Mouse (Mus musculus) forelimb bud, embryonic 11.5 days (tissue): ENCODE measurements at regions not wholly inside any gene's neighbourhood (a gene's known extent, or its start where the extent isn't known, plus 50 kb on each side); places are given as distances from the start of the nearest gene placed in this dataset.

Source experiments
- DNase-seq: peaks from one replicate; pipeline ENCODE4 v3.0.0-alpha.2; 2012; ENCODE audit warnings: low read depth, low spot score

DNA sequence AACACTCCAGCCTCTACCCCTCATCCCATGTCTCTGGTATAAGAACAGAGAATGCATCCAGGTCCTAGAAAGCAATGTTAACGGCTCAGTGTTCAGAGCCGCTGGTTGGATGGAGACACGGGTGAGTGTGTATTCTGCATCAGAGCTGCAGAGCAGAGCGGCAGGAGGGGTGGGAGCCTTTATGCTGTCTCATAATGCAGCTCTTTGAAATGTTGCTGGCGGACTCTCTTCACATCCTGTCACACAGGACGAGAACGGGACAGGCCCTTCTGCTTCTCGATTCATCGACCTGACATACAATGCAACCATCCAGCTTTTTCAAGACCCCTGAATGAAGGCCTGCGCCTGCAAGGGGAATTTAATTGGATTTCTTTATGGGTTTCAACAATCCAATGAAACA, 507.2 kb downstream of the Ccdc171 start:
- DNase-seq, result no peak

DNA sequence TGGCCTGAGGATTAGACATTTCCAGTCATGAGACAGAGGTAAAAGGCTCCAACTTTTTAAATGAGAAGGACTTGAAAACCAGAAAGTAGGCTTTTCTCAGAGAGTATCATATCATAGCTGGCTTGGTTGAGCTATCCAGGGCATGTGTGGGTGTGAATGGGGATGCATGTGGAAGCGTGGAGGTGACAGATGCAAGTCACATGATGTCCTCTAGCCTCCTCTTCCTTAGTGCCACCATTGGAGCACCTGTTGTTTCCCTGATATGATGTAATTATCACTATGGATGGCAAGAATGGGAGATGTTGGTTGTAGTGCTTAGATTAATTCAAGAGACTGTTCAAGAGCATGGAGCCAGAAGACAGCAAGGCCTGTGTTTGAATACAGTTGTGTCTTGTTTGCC, 510.0 kb downstream of the Ccdc171 start:
- DNase-seq, result no peak

GRCm38 (mm10) chr4:84037535-84037934, 512.2 kb downstream of the Ccdc171 start:
- DNase-seq, result no peak

DNA sequence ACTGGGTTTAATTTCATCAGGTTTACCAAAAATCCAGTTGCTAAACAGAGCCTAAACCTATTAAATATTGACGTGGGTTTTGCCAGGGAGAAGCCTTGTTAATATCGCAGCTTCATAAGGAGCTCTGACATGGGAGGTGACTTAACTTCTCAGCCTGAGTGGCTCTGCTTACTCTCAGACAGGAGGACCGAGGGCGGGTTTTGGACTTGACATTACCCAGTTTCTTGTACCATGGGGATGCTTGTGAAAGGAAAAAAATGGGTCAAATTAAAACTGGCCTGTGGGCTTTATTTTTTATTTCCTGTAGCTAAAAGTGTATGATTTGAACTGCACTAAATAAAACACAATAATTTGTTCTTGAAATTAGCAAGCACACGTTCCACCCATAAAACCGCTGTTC, 524.9 kb downstream of the Ccdc171 start:
- DNase-seq, result no peak

DNA sequence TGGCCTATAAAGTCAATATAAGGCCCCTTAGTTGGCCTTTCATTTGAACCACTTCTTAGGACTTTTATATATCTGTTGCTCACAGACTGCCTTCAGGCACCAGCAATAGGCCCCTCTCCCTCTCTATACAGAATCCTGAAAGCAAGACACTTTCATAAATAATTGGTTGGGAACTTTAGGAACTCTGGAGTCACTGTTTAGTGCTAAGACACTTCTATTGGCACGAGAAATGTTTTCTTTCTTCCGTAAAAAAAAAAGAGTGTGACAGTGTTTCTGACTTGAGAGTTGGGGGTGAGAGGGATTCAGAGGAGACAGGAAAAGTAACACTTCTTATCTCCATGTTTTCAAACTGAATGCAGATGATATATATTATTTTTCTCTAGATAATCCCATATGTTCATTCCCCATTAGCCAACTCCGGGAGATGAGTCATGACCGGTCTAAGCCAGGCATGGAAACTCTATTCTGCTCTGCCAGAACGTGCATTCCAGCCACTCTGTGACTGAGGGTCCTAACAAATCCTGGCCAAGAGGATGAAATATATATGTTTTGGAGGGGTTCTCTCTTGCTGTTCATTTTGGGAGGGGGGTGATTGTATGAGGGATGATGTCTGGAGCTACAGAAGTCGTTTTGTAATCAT, 531.6 kb downstream of the Ccdc171 start:
- no peak for DNase-seq

GRCm38 (mm10) chr4:84060187-84060586, 534.8 kb downstream of the Ccdc171 start:
- no peak for DNase-seq

DNA sequence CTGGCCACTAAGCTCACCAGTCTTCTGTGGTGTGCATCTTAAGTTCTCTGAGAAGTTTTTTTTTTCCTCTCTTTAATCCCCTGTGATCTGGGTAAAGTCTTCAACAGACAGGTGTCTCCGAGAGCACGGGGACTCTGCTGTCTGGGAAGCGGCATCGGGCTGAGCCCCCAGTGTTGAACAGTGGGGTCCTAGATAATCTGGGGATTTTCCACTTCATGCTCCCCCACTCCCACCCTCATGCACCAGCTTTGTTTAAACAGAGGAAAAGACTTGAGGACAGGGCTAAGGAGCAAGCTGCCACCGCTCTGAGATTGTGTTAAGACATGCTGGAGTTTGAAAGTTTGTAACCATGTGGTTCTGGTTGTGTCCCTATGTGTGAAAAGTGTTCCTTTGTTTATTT, 538.4 kb downstream of the Ccdc171 start:
- DNase-seq, result no peak

GRCm38 (mm10) chr4:84064614-84065456, 539.5 kb downstream of the Ccdc171 start:
- DNase-seq, result peak; percentile 81

GRCm38 (mm10) chr4:84065457-84066124, 540.2 kb downstream of the Ccdc171 start:
- no peak for DNase-seq

DNA sequence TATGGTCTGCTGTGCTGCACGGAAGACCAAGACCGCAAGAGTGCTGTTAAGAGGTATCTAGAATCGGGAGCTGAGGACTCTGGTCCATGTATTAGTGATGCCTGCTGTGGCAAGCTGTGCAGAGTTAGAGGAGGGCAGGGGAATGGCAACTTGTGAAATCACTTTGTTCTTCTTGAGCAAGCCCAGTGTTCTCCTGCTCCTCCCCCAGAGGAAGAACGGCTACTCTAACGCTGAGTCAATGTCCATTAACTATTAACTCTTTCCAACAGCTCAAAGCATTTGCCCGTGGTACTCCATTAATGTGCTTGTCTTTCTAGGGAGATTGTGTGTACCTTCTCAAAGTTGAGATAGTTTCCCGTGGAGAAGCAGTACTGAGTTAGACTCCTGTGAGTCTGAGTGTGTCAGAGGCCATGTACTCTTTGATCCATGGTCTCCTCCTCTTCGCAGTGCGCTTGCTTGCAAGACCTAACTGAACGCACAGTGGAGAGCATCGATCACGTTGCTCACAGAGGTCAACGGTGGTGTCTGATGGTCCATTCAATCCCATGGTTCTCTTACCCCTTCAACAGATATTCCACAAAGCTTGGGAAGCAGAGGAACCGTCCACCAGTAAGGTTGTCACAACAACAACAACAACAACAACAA, 542.7 kb downstream of the Ccdc171 start:
- no peak for DNase-seq

DNA sequence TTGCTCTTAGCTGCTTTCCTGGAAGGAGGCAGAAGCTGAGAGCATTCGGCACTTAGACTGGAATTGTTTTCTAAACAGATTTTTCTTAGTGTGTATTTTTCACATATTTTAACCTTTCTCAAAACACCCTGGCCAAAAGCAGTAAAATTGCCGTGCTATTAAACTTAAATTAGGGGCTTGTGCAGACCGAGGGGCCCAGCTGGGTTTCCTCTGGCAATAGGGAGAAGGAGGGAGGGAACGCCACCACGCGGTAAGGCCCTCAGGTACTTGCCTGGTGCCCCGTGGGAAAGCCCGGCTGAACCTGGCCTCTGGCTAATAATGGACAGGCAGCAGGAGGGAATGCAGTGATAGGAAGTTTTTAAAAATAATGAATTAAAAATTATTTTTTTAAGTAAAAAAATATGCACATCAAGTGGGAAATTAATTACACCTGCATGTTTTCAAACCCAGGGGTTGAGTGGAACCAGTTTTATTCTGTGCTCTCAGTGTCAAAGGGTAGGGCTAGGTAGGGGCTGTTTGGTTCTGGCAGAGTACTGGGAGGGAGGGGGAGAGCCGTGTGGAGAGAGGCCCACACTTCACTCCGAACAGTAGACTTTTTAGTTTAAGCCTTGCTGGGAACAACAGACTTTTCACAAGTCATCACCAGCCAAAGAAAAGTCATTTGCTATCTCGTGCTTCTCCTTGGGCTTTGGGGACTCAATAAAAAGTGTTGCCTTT, 543.8 kb downstream of the Ccdc171 start:
- peak; percentile 56 for DNase-seq

GRCm38 (mm10) chr4:84069681-84070080, 544.3 kb downstream of the Ccdc171 start:
- DNase-seq, result no peak

- no peak for DNase-seq
Observed at GRCm38 (mm10) chr4:84070089-84070488, 544.7 kb downstream of the Ccdc171 start.

- no peak for DNase-seq
Observed at GRCm38 (mm10) chr4:84072096-84072495, 546.8 kb downstream of the Ccdc171 start.

GRCm38 (mm10) chr4:84076526-84076925, 551.2 kb downstream of the Ccdc171 start:
- no peak for DNase-seq

DNA sequence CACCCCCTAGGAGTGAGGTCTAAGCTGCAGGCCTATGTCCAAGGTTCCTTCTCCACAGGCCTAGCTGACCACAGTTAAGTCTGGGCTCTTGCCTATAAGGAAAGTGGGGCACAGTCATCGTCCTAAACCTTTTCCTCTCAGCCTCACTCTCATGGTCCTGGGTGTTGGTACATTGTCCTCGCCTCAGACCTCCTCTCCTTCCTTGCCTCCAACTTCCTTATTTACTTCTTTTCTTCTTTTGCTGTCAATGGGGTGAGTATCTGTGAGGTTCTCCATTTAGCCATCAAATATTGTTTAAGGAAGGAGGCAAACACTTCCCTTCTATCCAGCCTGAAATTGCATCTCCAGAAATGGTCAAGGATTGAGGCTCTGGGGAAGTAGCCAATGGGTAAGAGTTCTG, 554.2 kb downstream of the Ccdc171 start:
- DNase-seq, result no peak

DNA sequence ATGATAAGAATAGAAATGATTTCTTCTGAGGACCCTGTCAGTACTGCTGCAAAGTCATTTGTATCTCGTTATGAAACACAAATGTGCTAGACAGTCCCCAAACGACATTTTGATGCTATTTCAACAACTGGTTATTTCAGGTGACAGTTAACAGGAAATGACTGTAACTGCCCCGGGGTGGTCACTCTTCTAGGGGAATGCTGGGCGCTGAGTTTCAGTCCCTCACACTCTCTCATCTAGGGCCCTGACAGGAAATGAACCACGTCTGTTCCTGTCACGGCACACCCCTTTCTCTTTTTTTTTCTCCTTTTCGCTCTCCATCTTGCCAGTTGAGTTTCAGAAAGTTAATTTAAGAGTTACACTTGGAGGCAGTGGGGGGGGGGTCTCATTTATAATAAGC, 556.2 kb downstream of the Ccdc171 start:
- DNase-seq, result no peak

DNA sequence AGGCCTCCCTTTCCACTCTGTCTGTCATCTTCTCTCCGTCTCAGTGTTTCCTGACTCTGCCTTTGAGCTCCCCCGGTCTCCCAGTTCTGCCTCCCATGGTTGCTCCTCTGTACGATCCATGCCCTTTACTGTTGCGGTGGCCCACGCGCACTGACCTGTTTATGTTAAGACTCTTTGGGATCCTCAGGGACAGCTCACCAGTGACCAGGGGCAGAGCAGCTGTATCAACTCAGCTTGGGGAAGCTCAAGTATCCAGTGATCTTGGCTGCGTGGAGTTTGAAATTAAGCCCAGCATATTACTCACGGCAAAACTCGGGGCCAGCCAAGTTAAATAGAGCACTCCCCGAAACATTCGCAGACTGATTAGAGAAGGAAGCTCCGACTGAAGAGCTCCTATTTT, 562.8 kb downstream of the Ccdc171 start:
- no peak for DNase-seq

GRCm38 (mm10) chr4:84092509-84092908, 567.2 kb downstream of the Ccdc171 start:
- no peak for DNase-seq

DNA sequence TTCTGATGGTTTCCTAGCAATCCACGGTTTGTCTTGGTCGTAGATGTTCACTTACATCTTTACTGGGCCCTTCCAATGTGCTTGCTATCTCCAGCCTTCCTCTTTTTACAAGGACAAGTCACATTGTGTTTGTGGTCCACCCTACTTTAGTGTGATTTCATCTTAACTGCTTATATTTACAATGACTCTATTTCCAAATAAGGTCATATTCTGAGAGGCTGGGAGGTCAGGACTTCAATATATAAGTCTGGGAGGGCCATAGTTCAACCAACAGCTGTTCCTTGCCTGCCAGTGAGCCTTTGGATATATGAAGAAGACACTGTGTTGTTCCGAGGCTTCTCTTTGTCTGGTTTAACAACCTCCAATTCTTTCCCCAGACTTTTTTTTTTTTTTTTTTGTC, 569.9 kb downstream of the Ccdc171 start:
- no peak for DNase-seq

GRCm38 (mm10) chr4:84096081-84096480, 570.7 kb downstream of the Ccdc171 start:
- DNase-seq, result no peak

GRCm38 (mm10) chr4:84099071-84099470, 573.7 kb downstream of the Ccdc171 start:
- no peak for DNase-seq
